21 mouse cellular contexts compared by ENCODE assay signal in genomic region chr12:95469897-95470296, GRCm38 (mm10).
"Had no signal": no experiment of that assay in that cellular context is flagged by ENCODE, and none has a peak within 500 bp of the region (broad histone marks: within the 10 kb centered on the region; RNA-seq: fewer than 3 reads in every experiment).

No protein-coding gene starts in this region.

- DNase-seq: kidney, adult 11 months; kidney, adult 8-10 months; kidney, postnatal 10 days; kidney, postnatal 36 days; layer of hippocampus, adult 9-11 months; liver; lung, adult 18-20 months; lung, postnatal 14 days; lung, postnatal 4 days; retina, postnatal 1 day; thymus, adult 2 months; thymus, postnatal 14 days had no signal

- H3K4me3 ChIP-seq: kidney, embryonic 15.5 days; limb, embryonic 10.5 days; limb, embryonic 13.5 days; liver, embryonic 12.5 days; liver, embryonic 15.5 days; lung, embryonic 15.5 days; midbrain, embryonic 12.5 days; midbrain, embryonic 15.5 days; neural tube, embryonic 13.5 days had no signal

- H3K27me3 ChIP-seq: kidney, embryonic 15.5 days; limb, embryonic 13.5 days; liver, embryonic 12.5 days; liver, embryonic 15.5 days; lung, embryonic 15.5 days; midbrain, embryonic 12.5 days; midbrain, embryonic 15.5 days; neural tube, embryonic 13.5 days had no signal

- H3K36me3 ChIP-seq: kidney, embryonic 15.5 days; limb, embryonic 10.5 days; limb, embryonic 13.5 days; liver, embryonic 12.5 days; liver, embryonic 15.5 days; lung, embryonic 15.5 days; midbrain, embryonic 12.5 days; midbrain, embryonic 15.5 days; neural tube, embryonic 13.5 days had no signal
